Mouse (Mus musculus) lung, adult 2 months (tissue): Measurements from ENCODE around the gene Map2k7.

Source experiments
- CTCF ChIP-seq: fragments of 200-500 bp; IDR thresholded peaks from 2 replicates; pipeline ENCODE4 v1.5.1; 2011; ENCODE audit warnings: mild to moderate bottlenecking, low read length, control low read depth; ENCODE audit not compliant: insufficient read depth
- POLR2A ChIP-seq: fragments of 200-500 bp; IDR thresholded peaks from 2 replicates; pipeline ENCODE4 v1.6.1; 2011; ENCODE audit warnings: low read depth, mild to moderate bottlenecking, control low read depth, low read length, borderline replicate concordance; ENCODE audit errors: extremely low read depth

- peak; percentile 78 for TF ChIP-seq CTCF
- TF ChIP-seq POLR2A: no peak
Observed at GRCm38 (mm10) chr8:4250306-4250970, 11.9 kb downstream of the Map2k7 start.
